Mouse (Mus musculus): ENCODE data around the gene Elobl. TPM values are rescaled to one million over a fixed set of nuclear protein-coding genes. Genes with fewer than 3 reads are reported as not detected.

The Elobl gene
- not detected in 2 replicates for polyA plus RNA-seq (2012; ENCODE audit: insufficient read depth, insufficient read length, low replicate concordance, missing spikeins)

DNA sequence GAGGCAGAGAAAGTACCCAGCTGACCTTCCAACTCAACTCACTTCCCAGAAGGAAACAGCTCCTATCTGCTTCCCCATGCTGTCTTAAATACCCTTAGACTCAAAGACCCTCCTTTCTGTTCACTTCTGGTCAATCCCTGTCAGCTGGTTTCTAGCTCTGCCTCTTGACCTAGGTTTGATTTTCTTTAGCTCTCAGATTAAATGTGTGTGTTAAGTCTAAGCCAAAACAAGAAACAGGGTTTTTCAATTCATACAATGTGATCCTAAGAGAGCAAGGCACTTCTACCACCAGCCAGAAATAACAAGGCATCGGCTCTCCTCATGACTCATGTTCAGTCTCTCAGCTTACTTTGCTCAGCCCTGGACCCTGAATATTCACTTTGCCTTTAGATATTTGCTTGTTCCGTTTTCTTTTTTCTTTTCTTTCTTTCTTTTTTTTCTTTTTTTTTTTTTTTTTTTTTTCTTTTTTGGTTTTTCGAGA lies at the start of gene Elobl:
TSS of gene Elobl (minus strand) at position 51 of the 481 bp plus-strand sequence.
- no peak for TF ChIP-seq POLR2A (IDR thresholded peaks at IDR 0.05; ENCODE audit: insufficient read depth, low read depth, low read length)
- TF ChIP-seq CTCF (IDR thresholded peaks at IDR 0.05; ENCODE audit: insufficient read depth, low read depth, low read length), result no peak
- H3K27ac ChIP-seq (ENCODE audit: insufficient read depth, low read depth, low read length), result no peak within 1 kb of the TSS
- H3K4me3 ChIP-seq (ENCODE audit: insufficient read depth, low read depth, low read length), result no peak within 1 kb of the TSS
- no peaks in the 10 kb centered on the region for H3K4me1 ChIP-seq (ENCODE audit: control insufficient read depth, insufficient read depth, low read length)
- WGBS, result 59% methylated on average over 3 of the region's 3 CpGs

DNA sequence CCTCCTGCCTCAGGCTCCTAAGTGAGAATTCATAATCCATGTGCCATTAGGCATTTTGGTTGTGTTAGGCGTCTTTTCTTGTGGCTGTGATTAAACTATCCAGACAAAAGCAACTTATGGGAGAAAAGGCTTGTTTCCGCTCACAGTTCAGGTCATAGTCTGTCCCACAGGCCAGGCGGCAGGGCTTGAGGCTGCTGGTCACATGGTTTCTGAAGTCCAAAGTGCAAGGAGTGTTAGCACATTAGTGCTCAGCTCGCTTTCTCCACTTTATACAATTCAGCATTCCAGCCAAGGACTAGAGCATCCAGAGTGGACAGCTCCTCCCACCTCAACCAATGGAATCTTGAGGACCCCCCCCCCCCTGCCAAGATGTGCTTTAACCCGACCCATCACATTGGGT lies 45.5 kb upstream of the Elobl start:
- TF ChIP-seq POLR2A (IDR thresholded peaks at IDR 0.05; ENCODE audit: insufficient read depth, low read depth, low read length) (no peak), CTCF (IDR thresholded peaks at IDR 0.05; ENCODE audit: insufficient read depth, low read depth, low read length) (no peak)
- Histone ChIP-seq H3K27ac (ENCODE audit: insufficient read depth, low read depth, low read length) (no peak overlapping the region), H3K4me3 (ENCODE audit: insufficient read depth, low read depth, low read length) (no peak overlapping the region), H3K4me1 (ENCODE audit: control insufficient read depth, insufficient read depth, low read length) (no peaks in the 10 kb centered on the region)
- 89% methylated on average over 5 of the region's 5 CpGs for WGBS

DNA sequence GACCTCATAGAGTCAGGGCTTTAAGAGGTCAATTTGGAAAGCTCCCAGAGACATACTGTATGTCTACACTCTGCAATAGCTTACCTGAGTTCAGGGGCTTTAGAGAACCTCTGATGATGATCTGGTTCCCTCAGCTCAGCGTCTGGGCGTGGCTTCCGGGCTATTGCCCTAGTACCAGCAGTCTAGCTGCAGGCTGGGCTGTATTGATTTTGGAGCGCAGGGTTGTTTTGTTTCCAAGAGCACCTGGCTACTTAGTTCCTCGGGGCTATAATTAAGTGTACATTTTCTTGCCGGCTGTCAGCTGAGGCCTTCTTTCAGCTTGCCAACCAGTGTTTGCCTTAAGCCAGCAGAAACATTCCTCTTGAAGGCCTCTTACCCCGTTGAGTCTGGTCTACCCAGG lies 42.8 kb upstream of the Elobl start:
- Histone ChIP-seq H3K4me3 (ENCODE audit: insufficient read depth, low read depth, low read length) (no peak overlapping the region), H3K4me1 (ENCODE audit: control insufficient read depth, insufficient read depth, low read length) (no peaks in the 10 kb centered on the region), H3K27ac (ENCODE audit: insufficient read depth, low read depth, low read length) (no peak overlapping the region)
- WGBS, result 67% methylated on average over 7 of the region's 7 CpGs
- TF ChIP-seq POLR2A (IDR thresholded peaks at IDR 0.05; ENCODE audit: insufficient read depth, low read depth, low read length) (no peak), CTCF (IDR thresholded peaks at IDR 0.05; ENCODE audit: insufficient read depth, low read depth, low read length) (no peak)

DNA sequence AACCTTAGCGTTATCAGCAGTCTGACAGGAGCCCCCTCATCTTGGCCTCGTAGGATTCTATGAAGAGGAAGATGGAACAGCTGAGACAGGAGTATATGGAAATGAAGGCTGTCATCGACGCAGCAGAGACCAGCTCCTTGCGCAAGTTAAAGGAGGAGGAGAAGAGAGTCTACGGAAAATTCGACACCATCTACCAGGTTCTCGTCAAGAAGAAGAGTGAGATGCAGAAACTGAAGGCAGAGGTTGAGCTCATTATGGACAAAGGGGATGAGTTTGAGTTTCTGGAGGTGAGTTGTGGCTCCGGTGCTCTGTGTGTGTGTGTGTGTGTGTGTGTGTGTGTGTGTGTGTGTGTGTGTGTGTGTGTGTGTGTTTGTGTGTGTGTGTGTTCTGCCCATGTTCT lies 42.3 kb upstream of the Elobl start:
- Histone ChIP-seq H3K4me3 (ENCODE audit: insufficient read depth, low read depth, low read length) (no peak overlapping the region), H3K4me1 (ENCODE audit: control insufficient read depth, insufficient read depth, low read length) (no peaks in the 10 kb centered on the region), H3K27ac (ENCODE audit: insufficient read depth, low read depth, low read length) (no peak overlapping the region)
- WGBS, result 95% methylated on average over 9 of the region's 9 CpGs
- TF ChIP-seq CTCF (IDR thresholded peaks at IDR 0.05; ENCODE audit: insufficient read depth, low read depth, low read length), result no peak
- no peak for TF ChIP-seq POLR2A (IDR thresholded peaks at IDR 0.05; ENCODE audit: insufficient read depth, low read depth, low read length)

DNA sequence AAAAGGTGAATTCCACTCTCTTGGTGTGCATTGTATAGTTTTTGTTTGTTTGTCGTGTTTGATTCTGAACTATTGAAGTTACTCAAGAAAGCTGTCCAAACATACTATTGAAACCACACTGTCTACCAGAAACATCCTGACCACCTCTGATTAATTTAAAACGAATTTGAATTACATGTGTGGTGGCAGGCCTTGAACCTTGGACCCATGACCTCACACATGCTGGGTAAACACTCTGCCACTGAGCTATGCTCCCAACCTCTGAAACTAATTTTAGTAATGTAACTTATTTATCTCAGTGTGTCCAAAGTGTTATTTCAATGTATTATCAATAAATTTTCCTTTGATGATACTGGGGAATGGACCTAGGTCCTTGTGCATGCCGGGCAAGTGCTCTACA lies 40.9 kb upstream of the Elobl start:
- Histone ChIP-seq H3K4me3 (ENCODE audit: insufficient read depth, low read depth, low read length) (no peak overlapping the region), H3K27ac (ENCODE audit: insufficient read depth, low read depth, low read length) (no peak overlapping the region), H3K4me1 (ENCODE audit: control insufficient read depth, insufficient read depth, low read length) (no peaks in the 10 kb centered on the region; the same call in 1 of the 2 replicates)
- WGBS, result 82% methylated on average over 3 of the region's 3 CpGs
- TF ChIP-seq POLR2A (IDR thresholded peaks at IDR 0.05; ENCODE audit: insufficient read depth, low read depth, low read length) (no peak), CTCF (IDR thresholded peaks at IDR 0.05; ENCODE audit: insufficient read depth, low read depth, low read length) (no peak)

DNA sequence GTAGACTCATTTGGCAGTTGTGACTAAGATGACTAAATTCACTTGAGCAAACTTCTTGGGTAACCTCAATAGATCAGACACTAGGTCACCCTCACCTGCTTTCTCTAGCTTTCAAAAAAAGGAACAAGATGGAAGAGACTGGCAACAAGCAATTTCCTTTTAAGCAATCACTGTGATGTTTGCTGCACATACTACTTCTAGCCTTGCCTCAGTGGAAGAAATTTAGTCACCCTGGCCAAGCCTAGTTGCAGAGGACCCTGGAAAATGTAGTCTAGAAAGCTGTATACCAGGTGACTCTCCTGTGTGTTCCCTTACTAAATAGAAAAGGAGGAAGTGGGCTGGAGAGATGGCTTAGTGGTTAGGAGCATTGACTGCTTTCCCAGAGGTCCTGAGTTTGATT lies 39.7 kb upstream of the Elobl start:
- no peak overlapping the region for H3K4me3 ChIP-seq (ENCODE audit: insufficient read depth, low read depth, low read length)
- TF ChIP-seq CTCF (IDR thresholded peaks at IDR 0.05; ENCODE audit: insufficient read depth, low read depth, low read length) (no peak), POLR2A (IDR thresholded peaks at IDR 0.05; ENCODE audit: insufficient read depth, low read depth, low read length) (no peak)
- no peak overlapping the region for H3K27ac ChIP-seq (ENCODE audit: insufficient read depth, low read depth, low read length)
- H3K4me1 ChIP-seq (ENCODE audit: control insufficient read depth, insufficient read depth, low read length), result no peaks in the 10 kb centered on the region; the same call in 1 of the 2 replicates

DNA sequence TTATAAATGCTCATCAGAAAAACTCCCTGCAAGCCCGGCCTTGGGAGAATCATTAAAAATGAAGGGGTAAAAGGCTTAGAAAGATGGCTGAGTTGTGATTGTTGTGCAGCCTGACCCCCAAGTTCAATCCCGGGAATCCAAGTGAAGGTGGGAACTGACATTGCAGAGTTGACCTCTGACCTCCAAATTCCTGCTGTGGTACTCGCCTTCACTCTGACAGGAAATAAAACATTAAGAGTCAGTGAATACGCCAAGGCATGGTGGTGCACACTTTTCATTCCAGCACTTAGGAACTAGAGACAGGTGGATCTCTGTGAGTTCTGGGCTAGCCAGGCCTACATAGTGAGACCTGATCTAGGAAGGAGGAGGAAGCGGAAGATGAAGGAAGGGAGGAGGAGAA lies 38.7 kb upstream of the Elobl start:
- TF ChIP-seq POLR2A (IDR thresholded peaks at IDR 0.05; ENCODE audit: insufficient read depth, low read depth, low read length) (no peak), CTCF (IDR thresholded peaks at IDR 0.05; ENCODE audit: insufficient read depth, low read depth, low read length) (no peak)
- WGBS, result 86% methylated on average over 5 of the region's 5 CpGs
- H3K27ac ChIP-seq (ENCODE audit: insufficient read depth, low read depth, low read length), result no peak overlapping the region
- no peak overlapping the region for H3K4me3 ChIP-seq (ENCODE audit: insufficient read depth, low read depth, low read length)
- no peaks in the 10 kb centered on the region; the same call in 1 of the 2 replicates for H3K4me1 ChIP-seq (ENCODE audit: control insufficient read depth, insufficient read depth, low read length)

DNA sequence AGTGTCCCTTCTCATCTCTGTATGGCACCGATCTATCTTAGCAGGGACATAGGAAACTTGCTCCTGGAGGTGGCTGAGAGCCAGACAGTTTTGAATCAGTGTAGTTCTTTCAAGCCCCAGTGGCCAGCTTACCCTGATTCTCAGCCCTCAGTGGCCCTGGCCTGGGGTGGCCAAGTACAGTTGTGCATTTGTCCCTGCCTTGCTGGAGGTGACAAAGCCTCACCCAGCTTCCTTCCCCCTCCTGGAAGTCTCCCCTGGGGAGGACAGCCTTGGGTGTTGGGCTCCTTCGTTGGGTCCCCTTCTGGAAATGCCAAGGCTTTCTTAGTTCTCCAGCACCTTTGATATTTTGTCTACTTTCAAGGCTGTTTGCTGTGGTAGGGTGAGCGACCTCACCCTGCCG lies 37.0 kb upstream of the Elobl start:
- H3K4me3 ChIP-seq (ENCODE audit: insufficient read depth, low read depth, low read length), result no peak overlapping the region
- H3K4me1 ChIP-seq (ENCODE audit: control insufficient read depth, insufficient read depth, low read length), result no peaks in the 10 kb centered on the region; the same call in 1 of the 2 replicates
- no peak overlapping the region for H3K27ac ChIP-seq (ENCODE audit: insufficient read depth, low read depth, low read length)
- TF ChIP-seq POLR2A (IDR thresholded peaks at IDR 0.05; ENCODE audit: insufficient read depth, low read depth, low read length) (no peak), CTCF (IDR thresholded peaks at IDR 0.05; ENCODE audit: insufficient read depth, low read depth, low read length) (no peak)
- WGBS, result 74% methylated on average over 4 of the region's 4 CpGs

DNA sequence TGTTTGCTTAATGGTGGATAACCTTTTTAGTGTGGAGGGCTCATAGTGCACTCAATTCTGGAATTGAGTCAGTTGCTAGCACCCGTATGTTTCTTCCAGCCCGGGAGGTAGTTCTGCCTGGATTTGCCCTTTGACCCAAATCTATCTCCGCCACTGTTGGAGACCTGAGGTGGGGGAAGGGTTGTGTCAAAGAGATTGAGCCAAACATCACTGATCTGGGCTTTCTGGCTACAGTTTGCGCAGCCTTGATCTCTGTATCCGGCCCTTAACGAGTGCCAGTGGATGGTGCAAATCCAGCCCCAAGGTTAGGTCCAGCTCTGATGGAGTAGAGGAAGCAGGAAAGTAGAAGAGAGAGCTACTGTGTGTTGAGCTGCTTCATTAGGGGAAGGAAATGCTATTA lies 36.3 kb upstream of the Elobl start:
- Histone ChIP-seq H3K4me1 (ENCODE audit: control insufficient read depth, insufficient read depth, low read length) (no peaks in the 10 kb centered on the region; the same call in 1 of the 2 replicates), H3K27ac (ENCODE audit: insufficient read depth, low read depth, low read length) (no peak overlapping the region), H3K4me3 (ENCODE audit: insufficient read depth, low read depth, low read length) (no peak overlapping the region)
- TF ChIP-seq POLR2A (IDR thresholded peaks at IDR 0.05; ENCODE audit: insufficient read depth, low read depth, low read length), result no peak
- TF ChIP-seq CTCF (IDR thresholded peaks at IDR 0.05; ENCODE audit: insufficient read depth, low read depth, low read length), result no peak
- 70% methylated on average over 6 of the region's 6 CpGs for WGBS

DNA sequence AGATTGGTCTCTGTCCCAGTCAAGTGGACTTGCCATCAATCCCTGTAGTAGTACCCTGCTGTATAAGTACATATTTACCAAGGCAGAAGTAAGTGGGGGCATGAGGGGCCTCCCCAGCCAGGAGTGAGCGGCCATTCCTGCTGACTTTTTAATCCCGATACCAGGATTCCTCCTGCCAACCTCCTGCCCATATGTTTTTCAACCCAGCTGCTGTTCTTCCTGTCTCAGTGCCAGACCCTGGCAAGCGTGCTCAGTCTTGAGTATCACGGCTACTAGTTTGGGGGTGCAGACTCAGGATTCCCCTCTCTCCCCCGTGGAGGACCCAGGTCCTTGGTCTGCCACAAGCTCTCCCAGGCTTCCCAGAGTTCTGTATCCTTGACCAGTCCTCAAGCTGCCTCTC lies 35.9 kb upstream of the Elobl start:
- Histone ChIP-seq H3K27ac (ENCODE audit: insufficient read depth, low read depth, low read length) (no peak overlapping the region), H3K4me1 (ENCODE audit: control insufficient read depth, insufficient read depth, low read length) (no peaks in the 10 kb centered on the region; the same call in 1 of the 2 replicates), H3K4me3 (ENCODE audit: insufficient read depth, low read depth, low read length) (no peak overlapping the region)
- no peak for TF ChIP-seq POLR2A (IDR thresholded peaks at IDR 0.05; ENCODE audit: insufficient read depth, low read depth, low read length)
- no peak for TF ChIP-seq CTCF (IDR thresholded peaks at IDR 0.05; ENCODE audit: insufficient read depth, low read depth, low read length)
- 72% methylated on average over 5 of the region's 5 CpGs for WGBS
